Mouse (Mus musculus) ES-CJ7 (cell line): ENCODE data around the gene Gpatch1.
A peak's percentile ranks its signal among the peaks of the same experiment; 100 is the strongest.

Experiments
- DNase-seq: peaks from one replicate; pipeline ENCODE4 v3.0.0; 2011; ENCODE audit warnings: low read depth, low spot score

Gene Gpatch1

DNA sequence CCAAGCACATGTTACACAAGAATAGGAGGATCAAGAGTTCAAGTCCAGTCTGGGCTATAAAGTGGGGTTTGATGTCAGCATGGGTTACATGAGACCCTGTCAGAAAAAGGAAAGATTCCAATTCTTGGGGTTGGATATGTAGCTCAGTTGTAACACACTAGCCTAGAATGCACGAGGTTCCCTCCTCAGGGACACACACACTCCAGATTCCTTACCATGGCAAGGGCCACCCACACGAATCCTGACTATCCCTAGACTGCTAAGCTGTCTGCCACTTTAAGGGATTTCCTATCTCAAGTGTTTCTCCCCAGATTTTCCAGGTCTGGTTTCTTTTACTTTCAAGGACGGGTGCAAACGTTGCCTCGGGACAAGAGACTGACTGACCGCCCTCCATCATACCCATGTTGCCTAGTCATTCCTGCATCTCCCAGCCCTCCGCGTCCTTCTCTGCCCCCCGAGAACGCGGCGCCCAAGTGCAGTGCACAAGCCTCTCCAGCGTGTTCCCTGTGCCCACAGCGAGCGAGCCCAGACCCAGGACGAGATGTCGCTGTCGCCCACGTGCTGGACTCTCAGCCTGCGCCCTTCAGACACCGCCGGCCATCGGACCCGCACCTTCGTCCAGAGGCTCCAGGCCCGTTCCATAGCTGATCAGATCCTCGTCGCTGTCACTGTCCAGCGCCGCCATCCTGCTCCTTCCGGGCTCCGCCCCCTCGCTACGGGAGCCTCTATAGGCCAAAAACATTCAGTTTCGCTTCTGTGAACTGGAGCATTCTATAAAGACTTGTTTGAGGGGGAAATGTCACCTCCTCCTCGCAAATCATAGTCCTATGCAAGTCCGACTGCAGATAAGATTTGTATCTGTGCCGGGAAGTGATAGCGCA is at the start of gene Gpatch1:
Gene Gpatch1 (minus strand): TSS at position 712 of the 881 bp plus-strand sequence.
- peak; percentile 90 for DNase-seq

DNA sequence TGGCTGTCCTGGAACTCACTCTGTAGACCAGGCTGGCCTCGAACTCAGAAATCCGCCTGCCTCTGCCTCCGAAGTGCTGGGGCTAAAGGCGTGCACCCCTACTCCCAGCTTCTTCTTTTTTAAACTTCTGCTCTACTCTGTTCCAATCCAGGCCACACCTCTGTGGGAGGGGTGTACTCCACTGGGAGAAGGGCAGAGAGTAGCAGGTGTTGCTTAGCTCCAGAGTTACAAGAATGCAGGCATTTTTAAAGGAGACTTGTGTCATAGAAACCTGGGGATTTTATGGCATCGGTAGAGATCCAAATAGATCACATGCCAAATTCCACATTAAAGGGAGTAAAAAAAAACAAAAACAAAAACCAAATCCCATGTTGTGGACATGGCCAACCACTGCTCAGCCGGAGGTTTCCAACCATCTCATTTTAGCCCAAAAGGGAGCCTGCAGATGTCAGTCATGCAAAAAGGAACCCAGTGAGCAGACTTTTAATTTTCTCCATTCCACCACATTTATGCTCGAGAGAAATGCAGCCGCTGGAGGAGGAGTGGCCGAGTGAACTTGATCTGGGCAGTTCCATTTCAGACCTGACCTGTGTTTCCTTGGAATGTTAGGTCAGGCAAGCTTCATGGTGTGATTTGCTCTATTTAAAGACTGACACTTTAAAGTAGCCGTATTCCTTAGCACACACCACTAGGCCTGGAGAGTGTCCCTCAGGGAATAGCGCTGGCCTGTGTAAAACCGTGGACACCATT is 47.1 kb upstream of the Gpatch1 start:
- no peak for DNase-seq

DNA sequence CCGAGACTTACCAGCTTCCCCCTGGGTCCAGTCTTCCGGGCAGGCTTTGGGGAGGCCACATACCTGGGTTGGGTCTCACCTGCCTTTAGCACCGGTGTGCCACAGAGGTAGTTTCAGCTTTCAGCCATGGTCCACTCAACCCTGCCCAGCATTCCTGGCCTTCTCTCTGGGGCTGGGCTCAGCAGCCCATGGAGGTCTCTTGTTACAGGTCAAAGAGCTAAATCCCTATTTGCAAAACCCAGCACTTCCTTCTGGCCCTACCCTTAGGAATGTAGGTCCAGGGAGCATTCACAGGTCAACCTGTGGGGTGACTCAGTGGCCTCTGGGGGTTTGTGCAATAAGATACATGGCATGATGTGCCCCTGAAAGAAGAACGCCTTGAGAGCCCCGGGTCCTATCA is 44.6 kb upstream of the Gpatch1 start:
- DNase-seq: no peak

DNA sequence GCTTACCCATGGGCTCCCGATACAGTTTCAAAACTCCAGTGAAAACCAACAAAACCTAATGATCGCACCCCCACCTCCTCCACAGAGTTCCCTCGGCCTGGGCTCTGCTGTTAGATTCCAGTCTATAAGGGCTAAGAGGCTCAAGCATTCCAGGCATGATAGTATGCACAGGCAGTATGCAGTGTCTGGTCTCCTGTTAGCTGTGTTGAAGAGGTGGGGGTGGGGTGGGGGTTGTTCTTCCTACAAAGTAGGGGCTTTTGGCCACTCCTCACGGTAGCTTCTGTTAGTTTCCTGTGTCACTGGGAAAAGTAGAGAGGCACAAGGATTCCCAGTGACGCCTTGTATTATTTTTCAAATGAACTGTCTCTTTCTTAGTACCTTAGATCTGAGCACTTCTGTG is 44.0 kb upstream of the Gpatch1 start:
- DNase-seq: no peak

DNA sequence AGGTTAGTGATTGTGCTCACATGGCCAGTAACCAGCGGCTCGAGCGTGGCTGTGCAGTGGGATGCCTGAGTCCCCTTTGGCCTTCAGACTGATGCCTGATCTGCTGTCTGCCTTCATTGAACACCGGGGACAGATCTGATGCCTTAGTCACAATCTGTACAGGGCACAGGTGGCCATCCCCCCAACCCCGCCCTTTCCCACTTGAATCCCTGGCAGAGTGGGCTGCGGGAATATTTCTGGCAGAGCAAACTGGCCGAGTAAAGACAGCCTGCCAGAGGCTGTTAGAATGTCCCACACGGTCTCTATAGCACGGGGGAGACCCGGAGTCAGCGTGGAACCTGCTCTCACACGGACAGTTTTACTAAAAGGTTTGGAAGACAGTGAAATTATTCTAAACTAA is 39.4 kb upstream of the Gpatch1 start:
- no peak for DNase-seq

DNA sequence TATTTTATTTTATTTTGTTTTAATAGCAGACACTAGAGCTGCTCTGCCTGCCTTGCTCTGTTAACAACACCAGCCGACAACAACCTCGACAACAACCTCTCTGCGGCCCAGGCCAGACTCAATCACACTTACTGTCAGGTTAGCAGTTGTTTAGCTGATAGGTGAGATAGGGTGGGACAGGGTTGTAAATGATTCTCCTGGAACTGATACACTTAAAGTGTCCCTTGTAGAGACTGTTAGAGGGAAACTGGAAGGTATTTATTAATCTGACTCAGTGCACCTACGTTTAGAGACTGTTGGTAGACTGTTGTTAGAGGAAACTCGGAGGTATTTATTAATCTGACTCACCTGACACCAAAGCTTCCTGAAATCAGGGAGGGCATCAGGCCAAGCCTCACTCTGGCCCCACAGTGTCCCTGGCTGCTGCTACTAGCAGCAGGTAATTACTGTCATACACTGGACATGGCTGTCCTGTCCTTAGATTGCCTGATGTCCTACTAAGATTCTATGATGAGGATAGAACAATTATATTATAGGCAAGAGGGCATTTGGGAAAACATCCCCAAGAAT is 37.1 kb upstream of the Gpatch1 start:
- DNase-seq: no peak

DNA sequence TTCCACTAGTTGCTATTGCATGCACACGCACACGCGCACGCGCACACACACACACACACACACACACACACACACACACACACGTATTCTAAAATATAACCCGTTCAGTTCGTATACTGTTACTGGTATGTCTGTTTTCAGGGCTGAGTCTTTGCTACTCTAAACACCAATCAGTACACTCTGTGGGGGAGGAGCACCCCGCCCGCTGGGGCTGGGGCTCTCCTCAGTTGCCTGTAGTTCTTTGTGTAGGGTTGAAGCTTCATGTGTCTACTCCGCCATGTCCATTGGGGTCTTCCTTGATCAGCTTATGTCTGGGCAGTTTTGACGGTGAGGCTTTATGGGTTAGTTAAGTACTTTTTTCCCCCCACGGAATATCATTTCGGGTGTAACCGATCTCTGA is 35.1 kb upstream of the Gpatch1 start:
- DNase-seq: no peak

DNA sequence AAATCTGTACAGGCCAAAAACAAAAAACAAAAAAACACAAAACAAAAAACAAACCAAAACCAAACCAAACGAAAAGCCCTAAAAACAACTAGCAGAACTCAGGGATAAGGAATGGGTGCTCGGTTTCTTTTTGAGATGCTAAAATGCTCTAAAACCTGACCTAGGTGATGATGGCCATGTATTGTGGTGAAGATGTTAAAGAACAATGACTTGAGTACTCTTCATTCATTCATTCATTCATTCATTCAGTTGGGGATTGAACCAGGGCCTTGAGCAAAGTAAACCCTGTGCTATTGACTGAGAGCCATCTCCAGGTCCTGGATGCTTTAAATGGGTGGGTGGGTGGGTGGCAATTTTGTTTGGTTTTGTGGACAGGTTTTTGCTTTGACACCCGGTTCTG is 32.9 kb upstream of the Gpatch1 start:
- DNase-seq: peak; percentile 85

DNA sequence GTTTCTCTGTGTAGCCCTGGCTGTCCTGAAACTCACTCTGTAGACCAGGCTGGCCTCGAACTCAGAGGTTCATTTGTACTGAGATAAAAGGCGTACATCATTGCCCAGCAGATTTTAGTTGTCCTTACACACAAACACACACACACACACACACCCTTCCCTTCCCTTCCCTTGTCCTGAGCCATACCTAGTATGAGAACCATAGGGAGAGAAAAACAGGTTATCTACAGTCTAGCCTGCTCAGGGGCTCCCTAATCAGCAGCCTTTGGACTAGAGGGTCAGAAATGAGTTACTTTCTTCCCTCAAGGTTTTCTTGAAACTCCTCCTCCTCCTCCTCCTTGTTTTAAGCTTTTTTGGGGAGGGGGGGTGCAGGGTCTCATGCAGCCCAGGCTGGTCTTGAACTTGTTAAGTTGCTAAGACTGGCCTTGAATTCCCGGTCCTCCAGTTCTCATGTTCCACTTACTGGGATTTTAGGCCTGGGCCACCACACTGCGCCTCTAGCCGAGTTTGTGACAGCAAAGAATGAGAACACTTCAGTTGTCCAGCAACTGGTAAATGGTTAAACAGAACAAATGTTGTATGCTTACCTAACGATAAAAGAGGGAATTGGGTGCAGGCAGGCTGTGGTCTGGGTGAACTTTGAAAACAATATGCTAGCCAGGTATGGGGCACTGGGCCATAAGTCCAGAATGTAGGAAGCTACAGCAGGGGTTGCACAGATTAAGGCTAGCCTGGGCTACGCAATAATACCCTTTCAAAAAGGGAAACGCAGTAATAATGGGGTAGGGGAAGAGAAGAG is 31.8 kb upstream of the Gpatch1 start:
- no peak for DNase-seq

DNA sequence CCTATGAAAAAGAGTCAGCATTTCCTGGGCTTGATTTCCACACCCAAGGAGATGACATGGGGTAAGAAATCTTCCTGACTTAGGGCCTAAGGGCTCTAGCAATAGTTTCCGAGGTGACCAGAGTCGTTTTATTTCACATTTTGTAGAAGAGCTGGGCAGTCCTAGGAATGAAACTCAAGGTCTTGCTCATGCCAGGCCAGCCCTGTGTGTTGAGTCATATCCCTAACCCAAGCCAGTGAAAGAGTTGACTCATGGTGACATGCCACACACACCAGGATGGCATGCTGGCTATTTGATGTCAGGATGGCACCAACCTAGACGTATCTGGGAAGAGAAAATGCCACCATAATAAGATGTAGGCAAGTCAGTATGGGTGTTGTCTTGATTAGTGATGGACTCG is 30.8 kb upstream of the Gpatch1 start:
- no peak for DNase-seq

DNA sequence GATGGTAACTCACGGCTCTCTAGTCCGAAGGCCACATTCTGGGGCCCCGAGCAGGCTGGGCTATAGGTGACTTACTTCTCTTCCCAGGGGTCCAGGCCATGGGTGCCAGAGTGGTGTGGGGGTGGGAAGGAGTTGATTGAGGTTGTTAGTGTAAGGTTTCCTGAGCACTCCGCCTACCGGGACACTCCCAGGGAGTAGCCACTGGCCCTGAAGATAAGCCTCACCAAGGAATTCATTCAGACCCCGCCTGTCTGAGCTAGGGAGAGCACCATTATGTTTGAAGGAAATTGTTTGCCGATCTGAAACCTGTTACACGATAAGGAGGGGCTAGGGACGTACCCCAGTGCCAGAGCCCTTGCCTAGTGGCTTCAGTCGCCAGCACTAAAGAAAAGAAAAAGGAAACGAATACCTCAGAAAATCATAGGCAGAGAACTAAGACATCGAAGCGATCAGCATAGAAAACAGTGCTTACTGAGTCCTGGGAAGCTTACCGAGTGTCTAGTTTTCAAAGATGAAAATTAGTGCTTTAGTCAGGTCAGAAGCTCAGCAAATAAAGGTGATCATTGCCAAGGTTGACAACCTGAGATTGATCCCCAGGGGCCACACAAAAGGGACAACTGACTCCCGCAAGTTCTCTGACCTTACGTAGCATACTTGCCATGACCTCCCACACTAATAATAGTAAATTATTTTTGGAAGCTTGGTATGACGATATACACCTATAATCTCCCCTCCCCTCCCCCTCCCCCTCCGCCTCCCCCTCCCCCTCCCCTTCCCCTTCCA is 29.9 kb upstream of the Gpatch1 start:
- no peak for DNase-seq

DNA sequence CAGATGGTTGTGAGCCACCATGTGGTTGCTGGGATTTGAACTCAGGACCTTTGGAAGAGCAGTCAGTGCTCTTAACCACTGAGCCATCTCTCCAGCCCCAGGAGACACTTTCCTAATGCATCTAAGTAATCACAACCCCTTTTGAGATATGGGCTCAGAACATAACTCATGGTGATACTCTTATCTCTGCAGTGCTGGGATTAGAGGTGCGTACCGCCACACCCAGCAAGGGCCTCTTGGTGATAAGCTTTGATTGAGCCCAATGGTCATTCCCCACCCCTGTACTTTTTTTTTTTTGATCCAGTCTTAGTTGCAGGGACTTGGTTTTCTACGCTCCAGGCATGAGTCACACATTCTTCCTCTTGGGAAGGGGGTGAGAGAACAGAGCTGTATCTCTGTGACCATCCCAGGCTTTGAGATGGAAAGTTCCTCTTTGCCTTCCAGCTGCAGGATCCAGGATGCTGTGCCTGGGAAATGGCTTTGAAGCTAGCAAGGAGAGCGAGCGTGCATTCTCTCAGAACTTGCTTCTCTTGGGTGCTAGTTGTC is 26.6 kb upstream of the Gpatch1 start:
- DNase-seq: no peak

DNA sequence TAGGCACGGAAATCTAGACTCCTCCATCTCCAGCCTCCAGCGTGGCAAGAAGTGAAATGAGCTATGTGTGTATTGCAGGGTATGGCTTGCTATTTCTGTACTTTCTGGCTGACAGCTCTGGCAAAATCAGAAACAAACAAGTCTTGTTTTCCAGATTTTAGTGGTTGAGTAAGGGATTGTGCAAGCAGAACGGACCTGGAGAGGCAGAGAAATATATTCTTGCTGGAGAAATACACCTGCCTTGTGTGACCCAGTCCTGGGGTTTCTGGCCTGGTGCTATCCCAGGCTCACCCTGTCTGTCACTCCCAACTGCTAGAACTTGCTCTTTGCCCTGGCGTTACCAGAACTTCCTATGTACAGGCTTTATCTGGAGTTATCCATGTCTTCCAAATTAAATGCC is 24.3 kb upstream of the Gpatch1 start:
- no peak for DNase-seq

DNA sequence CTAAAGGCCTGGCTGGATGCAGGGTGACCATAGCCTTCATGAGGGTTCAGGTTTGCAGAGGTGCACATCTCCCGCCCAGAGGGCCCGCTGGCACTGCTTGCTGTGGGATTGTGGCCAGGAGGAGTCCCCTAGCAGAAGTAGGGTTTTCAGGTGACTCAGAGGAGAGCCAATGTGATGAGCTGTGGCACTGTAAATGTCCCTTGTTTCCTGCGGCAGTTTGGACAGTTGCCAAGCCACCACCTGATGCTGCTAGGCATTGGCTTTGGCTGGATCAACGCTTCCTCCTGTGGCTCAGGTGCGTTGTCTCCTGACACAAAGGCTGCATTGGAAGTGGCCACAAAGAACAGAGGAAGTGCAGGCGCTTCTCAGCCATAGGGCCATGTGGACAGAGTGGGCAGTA is 23.0 kb upstream of the Gpatch1 start:
- no peak for DNase-seq

DNA sequence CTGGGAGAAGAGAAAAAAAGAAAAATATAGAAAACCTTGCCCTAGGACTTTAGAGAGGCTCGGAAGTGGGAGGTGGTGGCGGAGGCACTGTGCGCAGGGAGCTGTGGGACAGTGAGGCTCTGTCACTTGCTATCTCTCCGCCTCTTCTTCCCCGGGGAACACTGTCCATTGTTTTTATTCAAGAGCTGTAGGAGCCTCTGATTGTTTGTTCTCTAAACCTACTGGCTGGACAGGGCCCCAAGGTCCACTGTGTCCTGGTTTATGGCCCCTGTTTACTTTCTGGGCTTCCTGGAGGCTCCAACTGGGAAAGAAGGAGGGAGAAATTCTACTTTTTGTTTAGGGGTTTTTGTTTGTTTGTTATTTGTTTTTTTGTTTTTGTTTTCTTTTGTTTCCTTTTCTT is 22.0 kb upstream of the Gpatch1 start:
- no peak for DNase-seq

DNA sequence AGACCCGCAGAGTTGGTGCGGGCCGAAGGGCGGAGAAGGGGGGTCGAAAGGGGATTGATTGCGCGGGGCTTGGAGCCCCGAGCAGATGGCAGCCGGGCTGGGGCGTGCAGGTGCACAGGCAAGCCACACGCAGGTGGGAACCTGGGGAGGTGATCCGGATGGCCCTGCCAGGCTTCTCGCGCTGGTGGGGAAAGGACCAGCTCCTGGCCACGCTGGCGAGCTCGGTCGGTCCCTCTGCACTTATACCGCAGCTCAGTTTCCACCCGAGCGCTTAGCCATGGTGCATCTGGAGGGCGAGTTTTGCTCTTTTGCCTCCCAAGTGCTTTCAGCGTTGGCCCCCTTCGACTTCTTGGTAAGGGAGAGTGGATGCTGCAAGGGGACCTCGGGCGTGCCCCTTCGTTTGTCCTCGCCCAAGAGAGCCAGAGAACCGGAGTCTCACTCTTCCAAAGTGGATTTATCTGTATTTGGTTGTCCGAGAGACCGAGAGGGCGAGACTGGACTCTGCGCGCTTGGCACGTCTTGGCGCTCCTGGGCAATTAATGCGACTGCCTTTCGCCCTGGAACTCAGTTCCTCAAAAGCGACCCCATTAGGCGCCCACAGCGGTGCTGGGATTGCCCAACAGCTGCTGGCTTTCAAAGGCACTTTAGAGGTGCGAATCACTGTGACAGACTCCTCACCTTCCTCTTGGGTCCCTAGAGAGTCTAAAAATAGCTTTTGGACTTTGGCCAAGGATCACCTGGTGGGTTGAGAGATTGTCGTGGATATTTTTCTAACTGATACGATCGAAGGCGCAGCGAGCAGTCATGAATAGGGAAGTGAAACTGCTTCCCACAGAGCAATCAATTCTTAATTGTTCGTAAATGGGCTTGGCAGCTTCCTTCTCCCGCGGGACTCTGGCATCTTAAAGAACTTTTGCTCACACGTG is 16.6 kb upstream of the Gpatch1 start:
- peak; percentile 93 for DNase-seq

DNA sequence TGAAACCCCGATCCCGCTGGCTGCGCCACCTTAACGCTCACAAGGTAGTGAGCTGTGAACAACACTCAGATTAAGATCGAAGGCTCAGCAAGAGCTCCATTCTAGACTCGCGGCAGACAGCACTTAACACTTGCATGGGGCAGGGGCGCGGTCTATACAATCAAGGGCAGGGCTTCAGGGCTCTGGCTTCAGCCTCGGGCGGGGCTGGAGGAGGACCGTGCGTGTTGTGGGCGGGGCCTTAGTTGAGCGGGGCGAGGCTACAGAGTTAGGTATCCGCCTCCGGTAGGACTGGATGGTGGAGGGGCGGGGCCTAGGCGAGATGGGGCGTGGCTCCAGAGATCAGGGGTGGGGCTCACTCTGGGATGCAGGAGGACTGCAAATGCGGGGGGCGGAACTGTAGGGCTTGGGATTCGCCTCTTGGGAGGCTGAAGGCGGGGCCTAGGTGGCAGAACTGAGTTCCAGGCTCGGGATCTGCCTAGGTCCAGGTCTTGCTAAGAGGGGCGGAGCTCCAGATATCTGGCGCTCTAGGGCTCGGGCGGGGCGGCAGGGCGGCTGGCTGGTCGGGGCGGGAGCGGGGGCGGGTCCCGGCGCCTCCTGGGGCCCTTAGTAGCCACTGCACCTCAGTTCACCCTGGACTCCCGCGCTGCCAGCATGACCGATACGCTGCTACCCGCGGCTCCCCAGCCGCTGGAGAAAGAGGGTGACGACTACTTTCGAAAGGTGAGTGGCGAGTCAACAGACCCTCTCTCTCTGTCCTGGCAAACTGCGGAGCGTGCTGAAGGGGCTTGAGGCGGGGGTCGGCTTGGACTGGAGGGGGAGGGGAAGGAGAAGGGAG is 15.7 kb upstream of the Gpatch1 start, which contains the start of gene Rhpn2:
Gene Rhpn2 (plus strand): TSS at position 479 of the 835 bp plus-strand sequence.
- peak; percentile 100 for DNase-seq

DNA sequence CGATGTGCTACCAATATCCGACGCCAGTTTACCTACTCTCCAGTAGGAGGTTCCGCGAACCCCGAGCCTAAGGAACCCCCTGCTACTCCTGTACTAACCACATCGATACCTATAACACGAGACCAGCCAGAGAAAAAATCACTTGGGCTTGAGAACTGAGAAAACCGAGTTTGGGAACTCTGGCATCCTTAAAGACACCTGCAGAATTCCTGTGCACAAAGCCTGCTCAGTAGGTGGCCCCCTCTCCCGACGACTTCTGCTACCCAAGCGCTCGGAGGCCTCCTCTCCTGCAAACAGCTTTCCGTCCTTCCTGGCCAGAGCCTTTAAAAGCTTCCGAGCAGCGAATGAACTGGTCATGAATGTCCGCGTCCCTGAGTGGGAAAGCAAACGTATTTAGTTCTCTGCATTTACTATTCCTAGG is 15.0 kb upstream of the Gpatch1 start:
- peak; percentile 75 for DNase-seq

DNA sequence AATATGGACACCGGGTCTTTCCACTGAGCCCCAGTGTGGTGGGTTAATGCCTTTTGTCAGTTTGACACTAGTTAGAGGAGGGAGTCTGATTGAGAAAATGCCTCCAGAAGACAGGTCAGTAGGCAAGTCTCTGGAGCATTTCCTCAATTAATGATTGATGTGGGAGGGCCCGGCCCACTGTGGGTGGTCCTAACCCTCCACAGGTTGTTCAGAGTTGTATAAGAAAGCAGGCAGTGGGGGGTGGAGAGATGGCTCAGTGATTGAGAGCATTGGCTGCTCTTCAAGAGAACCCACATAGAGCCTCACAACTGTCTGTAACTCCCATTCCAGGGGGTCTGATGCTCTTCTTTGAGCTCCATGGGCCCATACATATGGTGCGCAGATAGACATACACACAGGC is 13.3 kb upstream of the Gpatch1 start:
- peak; percentile 88 for DNase-seq
